Mouse (Mus musculus) hindbrain, embryonic 13.5 days (tissue): ENCODE results near the gene Cdc42bpb. TPM values are rescaled to one million over a fixed set of nuclear protein-coding genes. Genes with fewer than 3 reads are reported as not detected.
A peak's percentile ranks its signal among the peaks of the same experiment; 100 is the strongest.

Experiments used
- ATAC-seq: fragments of 200-750 bp; cut with Nextera tagmentation; 2 replicates; pipeline ENCODE4 v1.8.0; 2017; ENCODE audit warnings: moderate TSS enrichment; ENCODE audit not compliant: low FRiP score
- H3K27ac ChIP-seq: fragments of 300-500 bp; sonication (generic); 2 replicates; pipeline ENCODE4 v1.5.1; 2015; ENCODE audit warnings: inconsistent platforms, mild to moderate bottlenecking, moderate library complexity
- H3K27me3 ChIP-seq: fragments of 300-500 bp; sonication (generic); 2 replicates; pipeline ENCODE4 v1.6.1; 2015; ENCODE audit warnings: mild to moderate bottlenecking, inconsistent platforms
- H3K36me3 ChIP-seq: fragments of 300-500 bp; sonication (generic); 2 replicates; pipeline ENCODE4 v1.6.1; 2015; ENCODE audit warnings: mild to moderate bottlenecking, inconsistent platforms
- H3K4me1 ChIP-seq: fragments of 300-500 bp; sonication (generic); replicated peaks from 2 replicates; pipeline ENCODE4 v1.6.1; 2015; ENCODE audit warnings: inconsistent platforms
- H3K4me2 ChIP-seq: fragments of 300-500 bp; sonication (generic); 2 replicates; pipeline ENCODE4 v1.6.1; 2015; ENCODE audit warnings: inconsistent platforms, mild to moderate bottlenecking, moderate library complexity
- H3K4me3 ChIP-seq: fragments of 300-500 bp; sonication (generic); 2 replicates; pipeline ENCODE4 v1.5.1; 2015; ENCODE audit warnings: mild to moderate bottlenecking, inconsistent platforms
- H3K9ac ChIP-seq: fragments of 300-500 bp; sonication (generic); 2 replicates; pipeline ENCODE4 v1.6.1; 2015; ENCODE audit warnings: mild to moderate bottlenecking, inconsistent platforms
- H3K9me3 ChIP-seq: fragments of 300-500 bp; sonication (generic); 2 replicates; pipeline ENCODE4 v1.6.1; 2016; ENCODE audit warnings: inconsistent platforms
- WGBS: fragments of 180-500 bp; shearing (Covaris S2); methylation state at CpG from one replicate; pipeline ENCODE4 v1.1.7; 2015; 5-methylcytosine and 5-hydroxymethylcytosine counted together
- polyA plus RNA-seq: library from polyadenylated mRNA; unstranded; fragments of >200 nt; fragmentation: Nextera tagmentation; extraction: Ambion mirVana; gene quantifications from 2 replicates; pipeline ENCODE4 v1.2.1, GENCODE M21; 2015

Cdc42bpb gene
- polyA plus RNA-seq, 1 experiment from 2014 or later: 35.0 TPM

DNA sequence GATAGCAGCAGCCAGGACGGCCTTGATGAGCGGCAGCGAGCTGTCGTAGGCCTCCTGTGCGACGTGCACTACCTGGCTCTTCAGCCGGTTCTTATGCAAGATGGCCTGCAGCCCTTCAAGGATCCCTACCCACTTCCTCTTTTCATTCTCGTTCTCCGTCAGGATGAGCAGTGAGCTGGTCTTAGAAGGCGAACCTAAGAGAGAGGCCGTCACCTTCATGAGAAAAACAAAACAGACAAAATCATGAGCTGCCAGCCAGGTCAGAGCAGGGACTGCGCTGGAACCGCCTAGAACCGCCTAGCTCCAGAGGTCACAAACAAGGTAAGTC is 75.5 kb downstream of the Cdc42bpb start:
- ATAC-seq: no peak
- Histone ChIP-seq H3K27ac (no peak overlapping the region), H3K9ac (no peak overlapping the region), H3K4me1 (no peaks in the 10 kb centered on the region), H3K36me3 (peaks cover 97% of the 10 kb centered on the region), H3K4me2 (no peak overlapping the region), H3K4me3 (no peak overlapping the region), H3K9me3 (no peaks in the 10 kb centered on the region), H3K27me3 (no peaks in the 10 kb centered on the region)
- 94% methylated on average over 14 of the region's 14 CpGs for WGBS

DNA sequence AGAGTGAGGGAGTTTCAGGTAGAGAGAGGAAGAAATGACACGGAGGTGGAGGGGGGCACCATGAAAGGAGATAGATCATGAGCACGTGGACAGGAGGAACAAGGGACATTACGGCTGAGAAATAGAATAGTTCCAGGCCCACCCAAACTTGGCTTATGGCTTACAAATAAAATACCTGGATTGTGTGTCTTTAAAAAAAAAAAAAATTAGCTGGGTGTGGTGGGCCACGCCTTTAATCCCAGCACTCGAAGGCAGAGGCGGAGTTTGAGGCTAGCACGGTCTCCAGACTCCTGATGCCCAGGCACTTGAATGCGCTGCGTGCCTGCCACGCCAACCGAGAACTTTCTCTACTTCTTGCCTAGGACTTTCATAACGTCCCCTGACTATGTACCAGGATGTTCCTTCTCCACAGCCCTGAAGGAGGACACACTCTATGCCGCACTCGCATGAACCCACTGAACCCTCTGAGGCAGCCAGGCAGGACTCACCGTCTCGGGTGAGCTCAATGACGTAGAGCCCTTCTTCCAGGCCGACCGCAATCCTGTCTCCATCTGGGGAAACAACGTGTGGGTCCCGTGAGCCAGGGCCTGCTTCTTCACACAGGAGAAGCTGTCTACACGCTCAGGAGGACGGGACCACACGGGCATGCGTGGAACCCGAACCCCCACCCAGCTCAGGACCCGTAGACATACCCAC is 76.0 kb downstream of the Cdc42bpb start:
- no peak overlapping the region for H3K4me2 ChIP-seq
- H3K4me1 ChIP-seq: no peaks in the 10 kb centered on the region
- no peak for ATAC-seq
- H3K27ac ChIP-seq: no peak overlapping the region
- H3K27me3 ChIP-seq: no peaks in the 10 kb centered on the region
- H3K36me3 ChIP-seq: peaks cover 97% of the 10 kb centered on the region
- 96% methylated on average over 27 of the region's 27 CpGs for WGBS
- H3K4me3 ChIP-seq: no peak overlapping the region
- no peak overlapping the region for H3K9ac ChIP-seq
- no peaks in the 10 kb centered on the region for H3K9me3 ChIP-seq

DNA sequence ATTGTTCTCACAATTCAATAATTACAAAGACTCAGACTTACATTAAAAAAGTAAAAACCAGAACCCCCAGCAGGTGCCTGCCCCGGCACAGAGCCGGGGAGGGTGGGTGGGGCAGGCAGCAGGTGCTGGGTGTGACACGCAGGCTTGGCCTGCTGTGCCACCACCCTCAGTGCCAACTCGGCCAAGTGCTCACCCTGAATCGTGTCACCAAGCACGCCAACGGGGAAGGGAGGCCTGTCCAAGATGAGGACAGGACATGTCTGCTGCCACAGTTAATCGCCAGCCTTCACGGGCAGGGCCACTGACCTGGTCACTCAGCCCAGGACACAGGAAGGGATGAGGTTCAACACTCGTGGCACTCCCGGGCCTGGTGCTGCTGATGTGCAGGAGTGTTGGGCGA is 84.5 kb downstream of the Cdc42bpb start:
- Histone ChIP-seq H3K36me3 (peaks cover 80% of the 10 kb centered on the region), H3K4me3 (no peak overlapping the region)

DNA sequence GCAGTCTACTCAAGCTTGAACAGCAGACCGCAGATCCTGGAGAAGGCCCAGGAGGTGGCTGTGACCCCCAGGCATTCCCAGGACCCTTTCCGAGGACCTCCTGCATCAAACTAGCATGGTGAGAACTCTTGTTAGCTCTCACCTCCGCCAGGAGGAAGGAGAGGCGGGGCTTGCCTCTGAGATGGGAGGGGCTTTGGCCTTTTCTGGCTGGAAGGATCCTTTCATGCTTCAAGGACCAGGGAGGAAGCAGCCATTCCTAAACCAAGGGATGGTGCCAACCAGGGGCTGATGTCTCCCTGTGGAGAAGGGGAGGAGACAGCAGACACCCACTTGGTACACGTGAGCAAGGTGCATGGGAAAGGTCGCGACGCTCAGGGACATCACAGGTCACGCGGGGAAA is 93.0 kb downstream of the Cdc42bpb start:
- Histone ChIP-seq H3K4me3 (no peak overlapping the region), H3K27me3 (no peaks in the 10 kb centered on the region), H3K27ac (no peak overlapping the region), H3K4me1 (peaks cover 19% of the 10 kb centered on the region), H3K9ac (no peak overlapping the region), H3K36me3 (no peaks in the 10 kb centered on the region), H3K4me2 (peak overlapping the region; percentile 16; the same call in 1 of the 2 replicates), H3K9me3 (no peaks in the 10 kb centered on the region)
- 37% methylated on average over 10 of the region's 10 CpGs for WGBS
- 0 out of 2 replicates have a peak, but pooled peaks have one; percentile 7 for ATAC-seq

More for the DNA sequence above, 84.5 kb downstream of the Cdc42bpb start:
- H3K4me2 ChIP-seq: no peak overlapping the region
- no peaks in the 10 kb centered on the region for H3K27me3 ChIP-seq
- no peak overlapping the region for H3K9ac ChIP-seq
- no peak overlapping the region for H3K27ac ChIP-seq
- H3K9me3 ChIP-seq: no peaks in the 10 kb centered on the region
- peaks cover 6% of the 10 kb centered on the region for H3K4me1 ChIP-seq
- WGBS: 92% methylated on average over 12 of the region's 12 CpGs
- ATAC-seq: no peak

GRCm38 (mm10) chr12:111283573-111283972 is 93.9 kb downstream of the Cdc42bpb start:
- H3K9ac ChIP-seq: no peak overlapping the region
- H3K4me1 ChIP-seq: peaks cover 14% of the 10 kb centered on the region
- no peak overlapping the region for H3K4me2 ChIP-seq
- no peak for ATAC-seq
- no peak overlapping the region for H3K4me3 ChIP-seq
- H3K27me3 ChIP-seq: peaks cover 7% of the 10 kb centered on the region; the same call in 1 of the 2 replicates
- no peak overlapping the region for H3K27ac ChIP-seq
- WGBS: 66% methylated on average over 4 of the region's 4 CpGs
- H3K36me3 ChIP-seq: no peaks in the 10 kb centered on the region
- H3K9me3 ChIP-seq: no peaks in the 10 kb centered on the region; the same call in 1 of the 2 replicates

DNA sequence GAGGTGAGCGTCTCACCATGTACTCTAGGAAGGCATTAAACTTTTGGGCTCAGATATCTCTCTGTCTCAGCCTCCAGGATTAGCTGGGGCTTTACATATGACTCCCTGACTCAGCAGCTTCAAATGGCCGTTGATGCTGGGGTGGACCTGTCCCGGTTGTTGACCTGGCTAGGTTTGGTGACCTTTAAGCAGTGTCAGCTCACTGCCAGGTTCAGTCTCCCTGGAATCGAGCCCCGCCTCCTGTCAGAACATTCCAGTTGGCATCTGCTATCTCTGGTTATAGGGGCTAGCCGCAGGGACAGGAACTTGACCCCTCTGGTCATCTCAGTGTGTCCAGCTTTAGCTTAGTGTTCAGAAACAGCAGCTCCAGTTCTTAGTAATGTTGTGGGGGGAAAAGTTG is 101.1 kb downstream of the Cdc42bpb start:
- H3K27ac ChIP-seq: no peak overlapping the region
- no peak overlapping the region for H3K9ac ChIP-seq
- H3K9me3 ChIP-seq: no peaks in the 10 kb centered on the region; the same call in 1 of the 2 replicates
- H3K4me3 ChIP-seq: no peak overlapping the region
- ATAC-seq: no peak
- H3K36me3 ChIP-seq: no peaks in the 10 kb centered on the region
- H3K4me1 ChIP-seq: peaks cover 21% of the 10 kb centered on the region
- H3K27me3 ChIP-seq: peaks cover 71% of the 10 kb centered on the region
- no peak overlapping the region for H3K4me2 ChIP-seq
- WGBS: 52% methylated on average over 6 of the region's 6 CpGs

- H3K4me3 ChIP-seq: peak overlapping the region; percentile 48
- under 1% methylated on average over 58 of the region's 58 CpGs for WGBS
- H3K36me3 ChIP-seq: no peaks in the 10 kb centered on the region
- peak overlapping the region; percentile 70 for H3K9ac ChIP-seq
- H3K4me2 ChIP-seq: peak overlapping the region; percentile 82
- no peaks in the 10 kb centered on the region; the same call in 1 of the 2 replicates for H3K9me3 ChIP-seq
- H3K27me3 ChIP-seq: peaks cover 81% of the 10 kb centered on the region
- ATAC-seq: no peak
- H3K4me1 ChIP-seq: peaks cover 25% of the 10 kb centered on the region
- H3K27ac ChIP-seq: no peak overlapping the region
These were observed 102.2 kb downstream of the Cdc42bpb start for GRCm38 (mm10) chr12:111275150-111275841.

GRCm38 (mm10) chr12:111274447-111275149 is 102.9 kb downstream of the Cdc42bpb start:
- peak overlapping the region; percentile 48 for H3K4me3 ChIP-seq
- H3K36me3 ChIP-seq: no peaks in the 10 kb centered on the region
- 3% methylated on average over 80 of the region's 80 CpGs for WGBS
- 0 out of 2 replicates have a peak, but pooled peaks have one; percentile 28 for ATAC-seq
- peak overlapping the region; percentile 70 for H3K9ac ChIP-seq
- peaks cover 88% of the 10 kb centered on the region for H3K27me3 ChIP-seq
- peaks cover 25% of the 10 kb centered on the region for H3K4me1 ChIP-seq
- H3K9me3 ChIP-seq: no peaks in the 10 kb centered on the region; the same call in 1 of the 2 replicates
- peak overlapping the region; percentile 82 for H3K4me2 ChIP-seq
- no peak overlapping the region for H3K27ac ChIP-seq

GRCm38 (mm10) chr12:111274006-111274405 is 103.5 kb downstream of the Cdc42bpb start:
- 3% methylated on average over 27 of the region's 28 CpGs for WGBS
- Histone ChIP-seq H3K27ac (no peak overlapping the region), H3K9ac (peak overlapping the region; percentile 70), H3K4me3 (peak overlapping the region; percentile 48), H3K36me3 (no peaks in the 10 kb centered on the region), H3K9me3 (no peaks in the 10 kb centered on the region; the same call in 1 of the 2 replicates), H3K4me2 (peak overlapping the region; percentile 82), H3K4me1 (peaks cover 25% of the 10 kb centered on the region), H3K27me3 (peaks cover 91% of the 10 kb centered on the region)
- peak; percentile 29; the same call in 1 of the 2 replicates for ATAC-seq

- no peak overlapping the region for H3K27ac ChIP-seq
- peaks cover 25% of the 10 kb centered on the region for H3K4me1 ChIP-seq
- peaks cover 93% of the 10 kb centered on the region for H3K27me3 ChIP-seq
- ATAC-seq: no peak
- H3K9me3 ChIP-seq: no peaks in the 10 kb centered on the region
- no peak overlapping the region for H3K4me3 ChIP-seq
- H3K36me3 ChIP-seq: no peaks in the 10 kb centered on the region
- no peak overlapping the region for H3K9ac ChIP-seq
- H3K4me2 ChIP-seq: no peak overlapping the region
- 23% methylated on average over 12 of the region's 12 CpGs for WGBS
These were observed 105.1 kb downstream of the Cdc42bpb start for GRCm38 (mm10) chr12:111272420-111272819.

DNA sequence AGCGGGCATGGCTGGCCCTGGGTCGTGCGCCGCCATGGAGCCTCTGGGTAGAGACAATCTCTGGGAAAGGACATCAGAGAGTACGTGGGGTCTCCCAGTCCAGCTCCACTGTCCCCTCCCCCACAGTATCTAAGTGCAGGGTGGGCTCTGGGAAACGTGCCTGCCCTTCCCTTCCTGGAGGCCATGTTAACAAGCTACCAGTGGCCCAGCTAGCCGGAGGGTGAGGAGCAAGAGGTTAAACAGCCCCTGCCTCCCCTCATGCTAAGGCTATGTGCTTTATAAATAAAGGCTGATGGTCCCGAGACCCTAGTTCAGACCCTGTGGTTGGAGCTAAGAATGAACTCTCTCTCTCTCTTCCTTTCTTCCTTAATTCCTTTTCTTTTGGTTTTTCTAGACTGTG is 105.6 kb downstream of the Cdc42bpb start:
- Histone ChIP-seq H3K4me2 (no peak overlapping the region), H3K27me3 (peaks cover 89% of the 10 kb centered on the region), H3K4me3 (no peak overlapping the region), H3K36me3 (no peaks in the 10 kb centered on the region), H3K4me1 (peaks cover 25% of the 10 kb centered on the region), H3K9ac (no peak overlapping the region), H3K27ac (no peak overlapping the region), H3K9me3 (no peaks in the 10 kb centered on the region)
- 19% methylated on average over 8 of the region's 8 CpGs for WGBS
- no peak for ATAC-seq

GRCm38 (mm10) chr12:111271406-111271805 is 106.1 kb downstream of the Cdc42bpb start:
- Histone ChIP-seq H3K9me3 (no peaks in the 10 kb centered on the region), H3K27ac (no peak overlapping the region), H3K9ac (no peak overlapping the region), H3K4me1 (peaks cover 25% of the 10 kb centered on the region), H3K4me3 (no peak overlapping the region), H3K27me3 (peaks cover 83% of the 10 kb centered on the region), H3K36me3 (no peaks in the 10 kb centered on the region), H3K4me2 (no peak overlapping the region)
- no peak for ATAC-seq
- WGBS: 5% methylated on average over 28 of the region's 28 CpGs
